Mouse (Mus musculus) limb, embryonic 13.5 days (tissue): Measurements from ENCODE around the gene Vwce. TPM values are rescaled to one million over a fixed set of nuclear protein-coding genes. Genes with fewer than 3 reads are reported as not detected.

Experiments used
- ATAC-seq: fragments of 200-750 bp; cut with Nextera tagmentation; 2 replicates; pipeline ENCODE4 v1.8.0; 2017; ENCODE audit warnings: low read depth, moderate number of reproducible peaks, moderate TSS enrichment; ENCODE audit not compliant: low FRiP score
- H3K27ac ChIP-seq: fragments of 300-500 bp; sonication (generic); 2 replicates; pipeline ENCODE4 v1.5.1; 2015; ENCODE audit warnings: inconsistent platforms, mild to moderate bottlenecking, moderate library complexity
- H3K27me3 ChIP-seq: fragments of 300-500 bp; sonication (generic); 2 replicates; pipeline ENCODE4 v1.6.1; 2015; ENCODE audit warnings: mild to moderate bottlenecking, inconsistent platforms
- H3K36me3 ChIP-seq: fragments of 300-500 bp; sonication (generic); 2 replicates; pipeline ENCODE4 v1.6.1; 2015; ENCODE audit warnings: inconsistent platforms, mild to moderate bottlenecking, moderate library complexity
- H3K4me1 ChIP-seq: fragments of 300-500 bp; sonication (generic); 2 replicates; pipeline ENCODE4 v1.6.1; 2015; ENCODE audit warnings: inconsistent platforms
- H3K4me2 ChIP-seq: fragments of 300-500 bp; sonication (generic); replicated peaks from 2 replicates; pipeline ENCODE4 v1.6.1; 2015; ENCODE audit warnings: inconsistent platforms, mild to moderate bottlenecking, moderate library complexity
- H3K4me3 ChIP-seq: fragments of 300-500 bp; sonication (generic); 2 replicates; pipeline ENCODE4 v1.5.1; 2015; ENCODE audit warnings: moderate library complexity, mild to moderate bottlenecking, inconsistent platforms
- H3K9ac ChIP-seq: fragments of 300-500 bp; sonication (generic); 2 replicates; pipeline ENCODE4 v1.6.1; 2015; ENCODE audit warnings: mild to moderate bottlenecking, inconsistent platforms
- H3K9me3 ChIP-seq: fragments of 300-500 bp; sonication (generic); 2 replicates; pipeline ENCODE4 v1.6.1; 2016; ENCODE audit warnings: inconsistent platforms
- WGBS: fragments of 180-500 bp; shearing (Covaris S2); methylation state at CpG from one replicate; pipeline ENCODE4 v1.1.7; 2015; 5-methylcytosine and 5-hydroxymethylcytosine counted together
- polyA plus RNA-seq: library from polyadenylated mRNA; unstranded; fragments of >200 nt; fragmentation: Nextera tagmentation; extraction: Ambion mirVana; gene quantifications from 2 replicates; pipeline ENCODE4 v1.2.1, GENCODE M21; 2015

Gene Vwce
- polyA plus RNA-seq, 1 experiment from 2014 or later, result 4.2 TPM

GRCm38 (mm10) chr19:10657742-10658141 is 23.7 kb downstream of the Vwce start:
- no peak overlapping the region for H3K4me2 ChIP-seq
- no peak for ATAC-seq
- no peak overlapping the region; the same call in 1 of the 2 replicates for H3K9ac ChIP-seq
- no peak overlapping the region for H3K4me3 ChIP-seq
- no peaks in the 10 kb centered on the region for H3K27me3 ChIP-seq
- no peaks in the 10 kb centered on the region for H3K9me3 ChIP-seq
- 71% methylated on average over 5 of the region's 5 CpGs for WGBS
- peaks cover 18% of the 10 kb centered on the region for H3K4me1 ChIP-seq
- H3K36me3 ChIP-seq, result no peaks in the 10 kb centered on the region
- H3K27ac ChIP-seq, result no peak overlapping the region

GRCm38 (mm10) chr19:10658406-10658805 is 24.4 kb downstream of the Vwce start:
- H3K27me3 ChIP-seq, result no peaks in the 10 kb centered on the region
- H3K27ac ChIP-seq, result no peak overlapping the region
- H3K36me3 ChIP-seq, result no peaks in the 10 kb centered on the region
- no peaks in the 10 kb centered on the region for H3K9me3 ChIP-seq
- no peak overlapping the region for H3K9ac ChIP-seq
- peaks cover 18% of the 10 kb centered on the region for H3K4me1 ChIP-seq
- WGBS, result 71% methylated on average over 2 of the region's 2 CpGs
- no peak for ATAC-seq
- no peak overlapping the region for H3K4me3 ChIP-seq
- no peak overlapping the region for H3K4me2 ChIP-seq

- 82% methylated on average over 5 of the region's 5 CpGs for WGBS
These were observed 27.4 kb downstream of the Vwce start for GRCm38 (mm10) chr19:10661373-10661772.

GRCm38 (mm10) chr19:10661919-10662318 is 27.9 kb downstream of the Vwce start:
- no peaks in the 10 kb centered on the region for H3K9me3 ChIP-seq
- no peak for ATAC-seq
- WGBS, result 86% methylated on average over 2 of the region's 2 CpGs

More at GRCm38 (mm10) chr19:10661373-10661772, 27.4 kb downstream of the Vwce start:
- no peak for ATAC-seq
- Histone ChIP-seq H3K4me2 (no peak overlapping the region), H3K4me3 (no peak overlapping the region), H3K9ac (no peak overlapping the region), H3K27me3 (no peaks in the 10 kb centered on the region), H3K4me1 (peaks cover 4% of the 10 kb centered on the region), H3K9me3 (no peaks in the 10 kb centered on the region), H3K36me3 (no peaks in the 10 kb centered on the region), H3K27ac (no peak overlapping the region)

GRCm38 (mm10) chr19:10662665-10663064 is 28.7 kb downstream of the Vwce start:
- no peaks in the 10 kb centered on the region for H3K9me3 ChIP-seq
- 68% methylated on average over 3 of the region's 3 CpGs for WGBS
- no peak overlapping the region for H3K4me3 ChIP-seq
- no peak overlapping the region for H3K4me2 ChIP-seq
- H3K4me1 ChIP-seq, result no peaks in the 10 kb centered on the region
- H3K36me3 ChIP-seq, result no peaks in the 10 kb centered on the region
- ATAC-seq, result no peak
- no peak overlapping the region for H3K27ac ChIP-seq
- H3K27me3 ChIP-seq, result no peaks in the 10 kb centered on the region
- H3K9ac ChIP-seq, result no peak overlapping the region

More at GRCm38 (mm10) chr19:10661919-10662318, 27.9 kb downstream of the Vwce start:
- H3K4me1 ChIP-seq, result no peaks in the 10 kb centered on the region
- H3K27ac ChIP-seq, result no peak overlapping the region
- H3K4me3 ChIP-seq, result no peak overlapping the region
- H3K27me3 ChIP-seq, result no peaks in the 10 kb centered on the region
- no peaks in the 10 kb centered on the region for H3K36me3 ChIP-seq
- H3K9ac ChIP-seq, result no peak overlapping the region
- H3K4me2 ChIP-seq, result no peak overlapping the region

GRCm38 (mm10) chr19:10665093-10665492 is 31.1 kb downstream of the Vwce start:
- Histone ChIP-seq H3K4me2 (no peak overlapping the region), H3K27me3 (no peaks in the 10 kb centered on the region), H3K9ac (no peak overlapping the region)

GRCm38 (mm10) chr19:10665499-10665898 is 31.5 kb downstream of the Vwce start:
- H3K36me3 ChIP-seq, result no peaks in the 10 kb centered on the region
- H3K9ac ChIP-seq, result no peak overlapping the region
- ATAC-seq, result peak; percentile 60
- no peak overlapping the region for H3K4me3 ChIP-seq
- H3K4me1 ChIP-seq, result no peaks in the 10 kb centered on the region
- no peak overlapping the region for H3K4me2 ChIP-seq
- 16% methylated on average over 2 of the region's 2 CpGs for WGBS
- no peaks in the 10 kb centered on the region for H3K27me3 ChIP-seq
- H3K9me3 ChIP-seq, result no peaks in the 10 kb centered on the region
- H3K27ac ChIP-seq, result no peak overlapping the region

More at GRCm38 (mm10) chr19:10665093-10665492, 31.1 kb downstream of the Vwce start:
- Histone ChIP-seq H3K9me3 (no peaks in the 10 kb centered on the region), H3K27ac (no peak overlapping the region), H3K36me3 (no peaks in the 10 kb centered on the region), H3K4me1 (no peaks in the 10 kb centered on the region), H3K4me3 (no peak overlapping the region)
- 69% methylated on average over 3 of the region's 3 CpGs for WGBS
- 0 out of 2 replicates have a peak, but pooled peaks have one; percentile 8 for ATAC-seq

GRCm38 (mm10) chr19:10671319-10671718 is 37.3 kb downstream of the Vwce start:
- no peak overlapping the region for H3K4me3 ChIP-seq
- no peak overlapping the region for H3K4me2 ChIP-seq
- no peaks in the 10 kb centered on the region for H3K27me3 ChIP-seq
- no peaks in the 10 kb centered on the region for H3K4me1 ChIP-seq
- H3K9me3 ChIP-seq, result no peaks in the 10 kb centered on the region
- no peaks in the 10 kb centered on the region for H3K36me3 ChIP-seq
- no peak overlapping the region for H3K9ac ChIP-seq
- WGBS, result 81% methylated on average over 4 of the region's 4 CpGs
- no peak overlapping the region for H3K27ac ChIP-seq
- ATAC-seq, result no peak

- no peak for ATAC-seq
- no peaks in the 10 kb centered on the region for H3K27me3 ChIP-seq
- no peak overlapping the region for H3K27ac ChIP-seq
- no peaks in the 10 kb centered on the region for H3K4me1 ChIP-seq
- H3K4me2 ChIP-seq, result no peak overlapping the region
- no peaks in the 10 kb centered on the region for H3K36me3 ChIP-seq
- no peak overlapping the region for H3K9ac ChIP-seq
- no peaks in the 10 kb centered on the region for H3K9me3 ChIP-seq
- H3K4me3 ChIP-seq, result no peak overlapping the region
- WGBS, result 43% methylated on average over 9 of the region's 9 CpGs
These were observed 37.9 kb downstream of the Vwce start for GRCm38 (mm10) chr19:10671854-10672417.

- no peaks in the 10 kb centered on the region for H3K4me1 ChIP-seq
- no peak overlapping the region for H3K4me2 ChIP-seq
- H3K9ac ChIP-seq, result no peak overlapping the region
- no peaks in the 10 kb centered on the region for H3K36me3 ChIP-seq
- no peaks in the 10 kb centered on the region for H3K27me3 ChIP-seq
- no peak overlapping the region for H3K4me3 ChIP-seq
- H3K9me3 ChIP-seq, result no peaks in the 10 kb centered on the region
- peak; percentile 57; the same call in 1 of the 2 replicates for ATAC-seq
- WGBS, result 32% methylated on average over 1 of the region's 1 CpGs
- no peak overlapping the region for H3K27ac ChIP-seq
These were observed 39.3 kb downstream of the Vwce start for GRCm38 (mm10) chr19:10673275-10673674.

- WGBS, result 83% methylated on average over 16 of the region's 16 CpGs
- Histone ChIP-seq H3K9me3 (no peaks in the 10 kb centered on the region), H3K27ac (no peak overlapping the region), H3K27me3 (no peaks in the 10 kb centered on the region), H3K4me2 (no peak overlapping the region), H3K4me3 (no peak overlapping the region), H3K9ac (no peak overlapping the region), H3K4me1 (peaks cover 5% of the 10 kb centered on the region), H3K36me3 (no peaks in the 10 kb centered on the region)
- ATAC-seq, result no peak
These were observed 42.6 kb downstream of the Vwce start for GRCm38 (mm10) chr19:10676656-10677055.

GRCm38 (mm10) chr19:10677915-10678771 is 44.1 kb downstream of the Vwce start, which contains the start of gene Pga5:
TSS of gene Pga5 (minus strand) at chr19:10678071.
- WGBS, result 39% methylated on average over 6 of the region's 6 CpGs
- Histone ChIP-seq H3K27me3 (no peaks in the 10 kb centered on the region), H3K9ac (no peak within 1 kb of the TSS), H3K36me3 (no peaks in the 10 kb centered on the region), H3K4me2 (no peak within 1 kb of the TSS), H3K27ac (no peak within 1 kb of the TSS), H3K9me3 (no peaks in the 10 kb centered on the region), H3K4me1 (peaks cover 5% of the 10 kb centered on the region), H3K4me3 (no peak within 1 kb of the TSS)
- peak; percentile 34; the same call in 1 of the 2 replicates for ATAC-seq
